Mouse (Mus musculus): Measurements from ENCODE around the gene Olfr608.
"Not testable (repeated sequence)": the region's sequence is repeated elsewhere in the genome, so short reads cannot be mapped to it uniquely, and the experiment has no call there.

The Olfr608 gene

GRCm38 (mm10) chr7:103469577-103469976, at the start of gene Olfr608:
Olfr608 (plus strand) TSS chr7:103469877.
- DNase-seq (ENCODE audit: low spot score), result no peak

DNA sequence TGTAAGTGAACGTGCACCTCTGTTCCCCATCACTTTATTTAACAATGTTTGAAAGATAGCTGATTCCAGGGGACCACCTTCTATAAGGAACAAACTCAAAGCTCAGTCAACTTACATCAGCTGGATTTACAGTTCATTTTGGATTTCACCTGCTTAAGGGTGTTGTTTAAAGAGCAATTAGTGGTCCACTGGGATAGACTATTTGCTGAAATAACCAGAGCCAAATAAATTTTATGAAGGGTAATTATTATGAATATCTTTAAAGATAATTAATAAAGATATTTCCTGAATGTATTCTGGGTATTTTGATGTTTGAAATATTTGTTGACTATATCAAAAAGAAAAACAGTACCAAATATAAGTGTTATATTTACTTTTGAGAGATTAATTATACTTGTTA, 24.3 kb upstream of the Olfr608 start, which contains the start of gene Olfr605:
Gene Olfr605 (minus strand): TSS at position 101 of the 400 bp plus-strand sequence.
- DNase-seq (ENCODE audit: low spot score), result no peak

GRCm38 (mm10) chr7:103448746-103449145, 20.9 kb upstream of the Olfr608 start, which contains the start of gene Olfr606:
Olfr606 (plus strand) TSS chr7:103449046.
- DNase-seq (ENCODE audit: low spot score), result no peak

DNA sequence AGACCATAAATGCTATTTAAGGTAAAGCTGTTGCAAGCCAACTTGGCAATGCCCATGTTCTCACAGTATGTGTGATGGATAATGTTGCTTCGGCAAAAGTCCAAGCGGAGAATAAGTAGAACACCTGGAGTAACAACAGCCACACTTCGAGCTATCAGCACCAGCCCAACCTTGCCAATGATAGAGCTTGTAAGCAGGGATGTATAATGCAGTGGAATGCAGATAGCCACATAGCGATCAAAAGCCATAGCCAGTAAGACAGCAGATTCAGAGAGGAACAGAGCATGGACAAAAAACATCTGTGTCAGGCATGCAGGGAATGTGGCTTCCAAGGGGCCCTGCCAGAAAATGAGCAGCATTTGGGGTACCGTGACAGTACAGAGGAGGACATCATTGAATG, 9.1 kb upstream of the Olfr608 start:
- no peak for DNase-seq (ENCODE audit: low spot score)

DNA sequence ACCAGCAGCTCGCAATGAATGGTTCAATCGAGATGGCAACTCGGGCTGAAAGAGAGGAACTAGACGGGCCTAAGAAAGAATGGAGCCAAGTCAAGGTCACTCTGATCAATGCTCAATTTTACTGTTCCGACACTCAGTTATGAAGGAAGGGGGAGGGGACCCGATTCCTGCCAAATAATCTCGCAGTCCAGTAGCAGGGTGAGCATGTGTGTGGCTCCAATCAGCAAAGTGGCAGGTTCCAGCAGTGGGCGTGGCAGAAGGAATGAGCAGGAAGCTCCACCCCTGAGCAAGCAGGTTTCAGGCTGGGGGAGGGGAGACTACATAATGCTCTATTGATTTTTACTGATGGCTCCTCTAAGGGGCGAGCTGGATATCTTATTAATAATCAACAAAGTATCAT, 7.4 kb downstream of the Olfr608 start:
- DNase-seq (ENCODE audit: low spot score), result not testable (repeated sequence)

DNA sequence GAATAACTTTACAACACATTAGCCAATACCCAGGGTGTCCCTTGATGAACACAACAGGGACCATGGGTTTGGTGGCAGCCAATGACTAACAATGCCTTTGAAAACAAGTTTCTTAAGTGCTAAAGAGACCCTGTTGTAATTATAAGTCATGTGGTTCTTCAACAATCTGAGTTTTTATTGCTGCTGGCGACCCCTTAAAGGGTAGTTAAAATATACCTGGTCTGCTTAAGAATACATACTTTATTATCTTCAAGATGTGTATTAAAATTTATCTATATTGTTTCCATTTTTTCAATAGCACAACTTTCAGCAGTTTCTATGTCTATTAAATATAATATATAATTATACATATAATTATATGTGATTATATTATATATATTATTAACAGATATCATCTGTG, 28.3 kb downstream of the Olfr608 start, which contains the start of gene Olfr609:
Gene Olfr609 (minus strand): TSS at position 101 of the 400 bp plus-strand sequence.
- DNase-seq (ENCODE audit: low spot score), result no peak

GRCm38 (mm10) chr7:103512022-103512421, 42.3 kb downstream of the Olfr608 start, which contains the start of gene Olfr610:
Olfr610 (minus strand) TSS chr7:103512122.
- DNase-seq (ENCODE audit: low spot score), result no peak

- DNase-seq (ENCODE audit: low spot score), result not testable (repeated sequence)
These were observed 51.1 kb downstream of the Olfr608 start, which contains the start of gene Olfr611 for GRCm38 (mm10) chr7:103520746-103521145. Olfr611 (minus strand) TSS chr7:103520846.
